Mouse (Mus musculus) heart, embryonic 11.5 days (tissue): ENCODE results near the gene Hspa12a. TPM values are rescaled to one million over a fixed set of nuclear protein-coding genes. Genes with fewer than 3 reads are reported as not detected.
A peak's percentile ranks its signal among the peaks of the same experiment; 100 is the strongest.

ENCODE experiments used
- ATAC-seq: fragments of 200-750 bp; cut with Nextera tagmentation; replicated peaks from 2 replicates; pipeline ENCODE4 v1.8.0; 2017; ENCODE audit warnings: moderate library complexity; ENCODE audit not compliant: insufficient number of reproducible peaks, low FRiP score, low TSS enrichment
- H3K27ac ChIP-seq: fragments of 300-500 bp; sonication (generic); 2 replicates; pipeline ENCODE4 v1.5.1; 2014; ENCODE audit warnings: mild to moderate bottlenecking, low read depth, low read length
- H3K27me3 ChIP-seq: fragments of 300-500 bp; sonication (generic); 2 replicates; pipeline ENCODE4 v1.6.1; 2014; ENCODE audit warnings: mild to moderate bottlenecking, low read length, mixed read lengths; ENCODE audit not compliant: control insufficient read depth, insufficient read depth
- H3K36me3 ChIP-seq: fragments of 300-500 bp; sonication (generic); 2 replicates; pipeline ENCODE4 v1.6.1; 2014; ENCODE audit warnings: mild to moderate bottlenecking, low read length, moderate library complexity, mixed read lengths; ENCODE audit not compliant: control insufficient read depth, insufficient read depth
- H3K4me1 ChIP-seq: fragments of 300-500 bp; sonication (generic); 2 replicates; pipeline ENCODE4 v1.6.1; 2014; ENCODE audit warnings: low read length; ENCODE audit not compliant: control insufficient read depth, insufficient read depth
- H3K4me2 ChIP-seq: fragments of 300-500 bp; sonication (generic); 2 replicates; pipeline ENCODE4 v1.6.1; 2014; ENCODE audit warnings: mild to moderate bottlenecking, moderate library complexity
- H3K4me3 ChIP-seq: fragments of 300-500 bp; sonication (generic); 2 replicates; pipeline ENCODE4 v1.5.1; 2014; ENCODE audit warnings: low read depth, low read length
- H3K9ac ChIP-seq: fragments of 300-500 bp; sonication (generic); 2 replicates; pipeline ENCODE4 v1.6.1; 2014; ENCODE audit warnings: mild to moderate bottlenecking, low read depth, low read length, moderate library complexity
- H3K9me3 ChIP-seq: fragments of 300-500 bp; sonication (generic); replicated peaks from 2 replicates; pipeline ENCODE4 v1.6.1; 2016; ENCODE audit warnings: low read length; ENCODE audit not compliant: control insufficient read depth
- WGBS: fragments of 180-500 bp; shearing (Covaris S2); extraction: QIAGEN DNeasy Blood & Tissue Kit; methylation state at CpG from one replicate; pipeline ENCODE4 v1.1.7; 2014; ENCODE audit not compliant: insufficient replicate concordance; 5-methylcytosine and 5-hydroxymethylcytosine counted together
- polyA plus RNA-seq: library from polyadenylated mRNA; unstranded; fragments of >200 nt; fragmentation: Nextera tagmentation; extraction: Ambion mirVana; gene quantifications from 2 replicates; pipeline ENCODE4 v1.2.1, GENCODE M21; 2014

Gene Hspa12a
- polyA plus RNA-seq, 1 experiment from 2014 or later = 4.6 TPM

- peak overlapping the region; percentile 59 for H3K4me3 ChIP-seq
- peaks cover 13% of the 10 kb centered on the region for H3K4me1 ChIP-seq
- no peaks in the 10 kb centered on the region; the same call in none of the 2 replicates for H3K27me3 ChIP-seq
- no peaks in the 10 kb centered on the region for H3K36me3 ChIP-seq
- 23% methylated on average over 12 of the region's 12 CpGs for WGBS
- no peak for ATAC-seq
- H3K4me2 ChIP-seq = peak overlapping the region; percentile 94
- H3K27ac ChIP-seq = no peak overlapping the region
- H3K9me3 ChIP-seq = no peaks in the 10 kb centered on the region
- no peak overlapping the region for H3K9ac ChIP-seq
Observed at GRCm38 (mm10) chr19:58861174-58861760, 82.2 kb downstream of the Hspa12a start.

DNA sequence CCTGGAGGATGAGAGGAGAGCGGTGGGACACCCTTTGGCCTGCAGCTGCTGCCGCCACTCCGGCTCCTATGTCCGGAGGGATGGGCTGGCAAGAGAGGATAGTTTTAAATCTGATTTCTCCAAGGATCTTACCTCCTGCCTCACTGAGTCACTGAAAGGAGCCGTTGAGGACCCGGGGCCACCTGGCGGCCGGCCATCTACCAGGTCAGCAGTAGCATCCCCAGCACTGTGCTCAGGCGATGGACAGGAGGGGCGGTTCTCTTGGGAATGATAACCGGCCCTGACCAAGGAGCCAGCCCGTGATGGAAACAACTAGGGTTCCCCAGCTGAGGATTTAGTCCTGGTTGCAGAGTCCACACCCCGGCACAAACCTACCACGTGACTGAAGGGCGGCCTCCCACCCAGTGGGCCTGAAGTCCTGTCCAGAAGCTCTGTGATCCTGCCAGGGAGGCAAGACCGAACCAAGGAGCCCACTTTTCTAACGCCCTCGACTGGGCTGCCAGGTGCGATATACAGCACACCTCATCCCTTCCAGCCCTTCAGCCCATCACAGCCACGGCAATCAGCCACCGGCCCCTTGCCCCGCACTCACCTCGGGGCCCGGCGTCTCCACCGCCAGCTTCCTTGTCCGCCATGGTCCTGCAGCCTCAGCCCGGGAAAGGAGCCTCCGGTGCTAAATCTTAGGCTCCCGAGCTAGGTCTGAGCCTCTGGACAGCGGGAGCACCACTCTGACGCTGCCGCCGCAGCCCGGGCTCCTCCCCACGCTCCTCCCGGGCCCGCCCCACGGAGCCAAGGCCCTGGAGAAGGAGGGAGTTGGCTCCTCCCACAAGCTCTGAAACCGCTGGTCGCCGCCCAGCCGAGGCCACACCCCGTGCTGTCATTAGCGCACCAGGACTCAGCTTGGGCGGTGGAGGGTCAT is 82.9 kb downstream of the Hspa12a start:
- peak overlapping the region; percentile 57; the same call in 1 of the 2 replicates for H3K9ac ChIP-seq
- peaks cover 13% of the 10 kb centered on the region for H3K4me1 ChIP-seq
- H3K9me3 ChIP-seq = no peaks in the 10 kb centered on the region
- H3K4me3 ChIP-seq = peak overlapping the region; percentile 59
- peak overlapping the region; percentile 94 for H3K4me2 ChIP-seq
- peak; percentile 84 for ATAC-seq
- no peaks in the 10 kb centered on the region; the same call in none of the 2 replicates for H3K27me3 ChIP-seq
- H3K27ac ChIP-seq = no peak overlapping the region
- WGBS = 1% methylated on average over 45 of the region's 46 CpGs
- no peaks in the 10 kb centered on the region for H3K36me3 ChIP-seq

DNA sequence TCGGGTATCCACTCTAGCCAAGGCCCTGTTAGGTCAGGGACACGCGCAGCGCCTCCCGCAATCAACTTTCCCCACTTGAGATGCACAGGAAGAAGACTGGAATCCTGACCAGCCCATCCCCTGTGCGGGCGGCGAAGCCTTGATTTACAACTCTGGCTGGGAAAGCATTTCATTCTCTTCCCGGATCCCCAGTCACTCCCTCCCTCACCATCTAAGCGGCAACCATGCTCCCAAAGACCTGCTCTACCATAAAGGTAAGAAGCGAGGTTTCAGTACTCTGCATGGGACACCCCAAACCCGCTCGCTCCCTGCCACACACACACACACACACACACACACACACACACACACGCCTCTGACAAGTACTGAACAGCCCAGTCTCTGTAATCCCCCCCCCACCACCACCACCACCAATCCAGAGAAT is 83.6 kb downstream of the Hspa12a start:
- H3K4me1 ChIP-seq = peaks cover 13% of the 10 kb centered on the region
- no peaks in the 10 kb centered on the region for H3K36me3 ChIP-seq
- peak overlapping the region; percentile 94 for H3K4me2 ChIP-seq
- H3K27ac ChIP-seq = no peak overlapping the region
- no peak for ATAC-seq
- peak overlapping the region; percentile 59 for H3K4me3 ChIP-seq
- H3K27me3 ChIP-seq = no peaks in the 10 kb centered on the region; the same call in 1 of the 2 replicates
- H3K9ac ChIP-seq = 0 out of 2 replicates have a peak overlapping the region, but pooled peaks have one; percentile 43
- H3K9me3 ChIP-seq = no peaks in the 10 kb centered on the region
- WGBS = 2% methylated on average over 14 of the region's 14 CpGs

DNA sequence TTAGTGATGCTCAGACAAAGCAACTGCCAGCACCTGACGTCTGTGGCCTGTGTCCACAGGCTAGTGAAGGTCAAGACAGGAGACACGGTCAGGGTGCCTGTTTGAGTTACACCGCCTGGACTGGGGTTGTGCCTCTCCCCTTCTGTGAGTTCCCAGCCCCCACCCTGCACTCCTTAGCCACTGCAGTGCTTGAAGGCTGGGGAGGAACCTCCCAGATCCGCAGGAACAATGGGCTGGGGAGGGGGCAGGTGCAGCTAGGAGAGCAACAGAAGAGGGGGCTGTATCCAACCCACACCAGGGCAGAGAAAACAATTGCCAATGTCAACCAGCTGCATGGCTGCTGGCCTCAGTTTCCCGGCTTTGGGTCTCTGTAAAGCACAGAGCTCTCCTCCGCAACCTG is 84.1 kb downstream of the Hspa12a start:
- Histone ChIP-seq H3K36me3 (no peaks in the 10 kb centered on the region), H3K9me3 (no peaks in the 10 kb centered on the region), H3K27ac (no peak overlapping the region), H3K4me2 (peak overlapping the region; percentile 94), H3K27me3 (no peaks in the 10 kb centered on the region; the same call in 1 of the 2 replicates), H3K4me3 (peak overlapping the region; percentile 59), H3K4me1 (peaks cover 13% of the 10 kb centered on the region), H3K9ac (no peak overlapping the region)
- ATAC-seq = no peak
- WGBS = 18% methylated on average over 6 of the region's 6 CpGs

DNA sequence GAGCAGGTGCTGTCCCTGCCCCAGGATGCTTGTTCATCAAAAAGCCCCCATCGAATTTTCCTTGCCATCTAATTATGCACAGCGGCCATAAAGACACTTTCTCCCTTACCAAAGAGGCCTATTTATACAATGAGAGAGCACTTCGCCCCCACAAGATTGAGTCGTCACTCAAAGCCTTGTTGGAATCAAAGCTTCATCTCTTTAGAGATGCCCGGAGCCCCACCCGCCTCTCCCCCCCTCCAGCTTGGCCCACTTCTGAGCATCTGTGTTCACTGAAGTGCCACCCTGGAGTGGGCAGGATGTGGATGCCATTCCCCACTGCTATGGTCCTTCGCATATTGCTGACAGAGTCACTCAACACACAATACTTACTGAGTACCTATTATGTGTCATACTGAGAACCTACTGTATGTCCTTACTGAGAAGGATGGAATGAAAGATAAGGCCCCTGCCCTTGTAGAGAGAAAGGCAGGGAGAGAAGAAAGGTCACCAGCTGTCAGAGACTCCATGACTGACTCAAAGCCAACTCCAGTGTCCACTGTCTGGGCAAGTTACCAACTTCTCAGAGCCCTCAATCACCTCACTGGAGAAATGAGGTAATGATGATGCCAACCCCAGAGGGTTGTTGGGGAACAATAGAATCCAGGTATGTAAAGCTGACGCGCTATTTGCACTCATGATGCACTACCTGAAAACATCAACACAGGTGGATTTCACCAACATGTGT is 87.2 kb downstream of the Hspa12a start:
- WGBS = 77% methylated on average over 9 of the region's 9 CpGs
- peaks cover 23% of the 10 kb centered on the region for H3K4me1 ChIP-seq

DNA sequence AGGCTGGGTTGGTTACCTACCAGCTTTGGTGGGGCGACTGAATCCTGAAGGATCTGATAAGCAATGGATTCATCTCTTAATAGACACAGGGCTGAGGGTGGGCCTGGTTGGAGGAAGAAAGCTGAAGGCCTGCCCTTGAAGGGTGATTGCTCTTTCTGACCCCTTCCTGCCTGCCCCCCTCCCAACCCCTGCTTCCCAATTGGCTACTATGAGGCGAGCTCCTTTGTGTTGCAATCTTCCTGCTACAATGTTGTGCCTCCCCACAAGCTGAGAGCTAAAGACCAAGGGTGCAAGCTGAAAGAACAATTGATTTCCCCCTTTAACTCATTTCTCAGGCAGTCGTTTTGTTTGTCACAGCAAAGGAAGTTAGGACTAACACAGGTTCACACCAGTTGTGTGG is 88.6 kb downstream of the Hspa12a start:
- no peak overlapping the region for H3K9ac ChIP-seq
- peaks cover 17% of the 10 kb centered on the region for H3K4me1 ChIP-seq
- H3K27me3 ChIP-seq = no peaks in the 10 kb centered on the region; the same call in 1 of the 2 replicates
- H3K9me3 ChIP-seq = no peaks in the 10 kb centered on the region
- H3K4me3 ChIP-seq = no peak overlapping the region
- H3K36me3 ChIP-seq = no peaks in the 10 kb centered on the region
- no peak overlapping the region for H3K4me2 ChIP-seq
- no peak for ATAC-seq
- no peak overlapping the region for H3K27ac ChIP-seq
- WGBS = 60% methylated on average over 3 of the region's 3 CpGs

More for the DNA sequence above, 87.2 kb downstream of the Hspa12a start:
- Histone ChIP-seq H3K36me3 (no peaks in the 10 kb centered on the region), H3K27me3 (no peaks in the 10 kb centered on the region; the same call in 1 of the 2 replicates), H3K4me2 (no peak overlapping the region), H3K27ac (no peak overlapping the region), H3K9me3 (no peaks in the 10 kb centered on the region), H3K4me3 (no peak overlapping the region), H3K9ac (no peak overlapping the region)
- no peak for ATAC-seq

GRCm38 (mm10) chr19:58853036-58853735 is 90.3 kb downstream of the Hspa12a start:
- Histone ChIP-seq H3K4me3 (no peak overlapping the region), H3K27ac (peak overlapping the region; percentile 1; the same call in 1 of the 2 replicates), H3K4me1 (peaks cover 10% of the 10 kb centered on the region), H3K9ac (no peak overlapping the region), H3K36me3 (no peaks in the 10 kb centered on the region), H3K4me2 (no peak overlapping the region), H3K27me3 (no peaks in the 10 kb centered on the region; the same call in 1 of the 2 replicates), H3K9me3 (no peaks in the 10 kb centered on the region)
- no peak for ATAC-seq
- 45% methylated on average over 10 of the region's 10 CpGs for WGBS
